Mouse (Mus musculus) hindbrain, embryonic 11.5 days (tissue): ENCODE data around the gene March7. TPM values are rescaled to one million over a fixed set of nuclear protein-coding genes. Genes with fewer than 3 reads are reported as not detected.

ENCODE experiments used
- ATAC-seq: fragments of 200-750 bp; cut with Nextera tagmentation; 2 replicates; pipeline ENCODE4 v1.8.0; 2017; ENCODE audit warnings: mild to moderate bottlenecking, moderate TSS enrichment, moderate library complexity; ENCODE audit not compliant: low FRiP score
- DNase-seq: peaks from one replicate; pipeline ENCODE4 v3.0.0-alpha.2; 2015; ENCODE audit warnings: low spot score
- H3K27ac ChIP-seq: fragments of 300-500 bp; sonication (generic); 2 replicates; pipeline ENCODE4 v1.5.1; 2014; ENCODE audit warnings: mild to moderate bottlenecking, low read depth, low read length
- H3K27me3 ChIP-seq: fragments of 300-500 bp; sonication (generic); 2 replicates; pipeline ENCODE4 v1.6.1; 2014; ENCODE audit warnings: mild to moderate bottlenecking, low read length, moderate library complexity, mixed read lengths; ENCODE audit not compliant: control insufficient read depth, insufficient read depth
- H3K36me3 ChIP-seq: fragments of 300-500 bp; sonication (generic); 2 replicates; pipeline ENCODE4 v1.6.1; 2014; ENCODE audit warnings: mild to moderate bottlenecking, low read length, moderate library complexity, mixed read lengths; ENCODE audit not compliant: control insufficient read depth, insufficient read depth
- H3K4me1 ChIP-seq: fragments of 300-500 bp; sonication (generic); replicated peaks from 2 replicates; pipeline ENCODE4 v1.6.1; 2014; ENCODE audit warnings: low read length, mixed read lengths; ENCODE audit not compliant: control insufficient read depth, insufficient read depth
- H3K4me2 ChIP-seq: fragments of 300-500 bp; sonication (generic); replicated peaks from 2 replicates; pipeline ENCODE4 v1.6.1; 2014; ENCODE audit warnings: mild to moderate bottlenecking, low read depth, low read length
- H3K4me3 ChIP-seq: fragments of 300-500 bp; sonication (generic); 2 replicates; pipeline ENCODE4 v1.5.1; 2014; ENCODE audit warnings: low read depth, low read length
- H3K9ac ChIP-seq: fragments of 300-500 bp; sonication (generic); 2 replicates; pipeline ENCODE4 v1.6.1; 2014; ENCODE audit warnings: low read depth, low read length
- H3K9me3 ChIP-seq: fragments of 300-500 bp; sonication (generic); 2 replicates; pipeline ENCODE4 v1.6.1; 2016; ENCODE audit warnings: low read length; ENCODE audit not compliant: control insufficient read depth
- WGBS: fragments of 180-500 bp; shearing (Covaris S2); extraction: QIAGEN DNeasy Blood & Tissue Kit; methylation state at CpG from one replicate; pipeline ENCODE4 v1.1.7; 2014; 5-methylcytosine and 5-hydroxymethylcytosine counted together
- polyA plus RNA-seq: library from polyadenylated mRNA; unstranded; fragments of >200 nt; fragmentation: Nextera tagmentation; extraction: Ambion mirVana; gene quantifications from 2 replicates; pipeline ENCODE4 v1.2.1, GENCODE M21; 2014

March7 gene
- polyA plus RNA-seq, 1 experiment from 2014 or later, result 88.5 TPM

DNA sequence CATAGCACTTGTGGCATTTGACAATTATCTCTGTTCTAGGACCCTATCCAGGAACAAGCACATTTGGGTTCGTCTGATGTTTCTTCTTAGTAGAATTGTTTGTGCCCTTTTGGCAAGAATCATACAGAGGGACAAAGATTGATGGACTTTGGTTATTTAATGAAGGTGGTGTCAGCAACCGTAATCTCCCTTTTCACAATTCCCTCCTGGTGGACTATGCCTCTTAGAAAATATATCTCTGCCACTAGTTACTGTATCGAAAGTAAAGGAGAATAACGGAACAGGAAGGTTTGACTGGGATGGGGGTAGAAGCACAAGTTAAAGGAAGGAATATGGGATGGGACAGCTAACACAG lies 74.8 kb downstream of the March7 start, which contains the start of gene Cd302:
Gene Cd302, minus strand, starts transcription at position 22 of the 355 bp plus-strand sequence.
- no peak within 1 kb of the TSS for H3K27ac ChIP-seq
- peak within 1 kb of the TSS; percentile 49 for H3K9ac ChIP-seq
- H3K4me3 ChIP-seq, result peak within 1 kb of the TSS; percentile 36
- H3K4me2 ChIP-seq, result peak within 1 kb of the TSS; percentile 84
- no peaks in the 10 kb centered on the region for H3K4me1 ChIP-seq
- H3K9me3 ChIP-seq, result no peaks in the 10 kb centered on the region
- ATAC-seq (no peak), DNase-seq (no peak)
- 61% methylated on average over 4 of the region's 4 CpGs for WGBS
- H3K36me3 ChIP-seq, result no peaks in the 10 kb centered on the region
- no peaks in the 10 kb centered on the region for H3K27me3 ChIP-seq

DNA sequence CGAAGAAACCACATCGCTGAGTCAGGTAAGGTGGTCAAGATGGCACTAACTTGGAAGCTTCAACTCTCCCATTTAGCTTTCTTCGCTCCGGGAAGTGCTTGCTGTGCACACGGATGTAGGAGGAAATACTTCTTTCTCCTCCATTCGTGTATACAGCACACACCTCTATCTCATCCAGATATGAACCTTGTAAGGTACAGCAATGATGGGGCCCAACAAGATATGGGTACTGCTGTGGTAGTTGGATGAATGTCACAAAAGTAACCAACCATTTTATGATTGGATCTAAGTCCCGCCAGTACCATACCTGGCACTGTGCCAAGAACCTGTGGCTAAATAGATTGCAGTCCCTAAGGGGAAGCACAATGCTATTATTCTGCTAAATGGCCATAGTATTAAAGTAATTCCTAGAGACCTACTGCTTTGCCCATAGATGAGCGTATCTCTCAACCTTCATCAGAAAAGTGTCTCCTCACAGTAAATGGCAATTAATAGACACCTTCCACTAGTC lies 75.5 kb downstream of the March7 start:
- Histone ChIP-seq H3K4me3 (no peak overlapping the region), H3K9ac (no peak overlapping the region), H3K9me3 (no peaks in the 10 kb centered on the region), H3K27ac (no peak overlapping the region), H3K27me3 (no peaks in the 10 kb centered on the region), H3K4me2 (no peak overlapping the region), H3K4me1 (no peaks in the 10 kb centered on the region), H3K36me3 (no peaks in the 10 kb centered on the region)
- WGBS, result 92% methylated on average over 8 of the region's 8 CpGs
- DNase-seq (no peak), ATAC-seq (no peak)

DNA sequence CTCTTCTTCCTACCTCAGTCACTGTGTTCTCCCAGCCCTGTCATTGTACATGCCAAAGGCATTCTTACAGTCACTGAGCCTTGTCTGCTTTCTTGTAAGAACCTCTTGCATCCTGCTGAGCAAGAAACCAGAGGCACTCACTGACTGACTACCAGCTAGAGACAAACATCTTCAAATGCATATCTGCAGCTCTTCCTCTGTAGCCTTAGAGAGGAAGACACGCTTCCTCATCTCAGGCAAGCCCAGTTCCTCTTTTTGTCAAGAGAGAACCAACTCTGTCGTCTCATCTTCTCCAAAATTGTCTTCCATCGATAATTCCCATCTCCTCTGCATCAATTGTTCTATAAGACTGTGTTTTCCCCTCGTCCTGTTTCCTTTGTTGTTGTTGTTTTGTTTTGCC lies 78.9 kb downstream of the March7 start:
- H3K27ac ChIP-seq, result no peak overlapping the region
- H3K9me3 ChIP-seq, result no peaks in the 10 kb centered on the region
- 83% methylated on average over 4 of the region's 4 CpGs for WGBS
- no peak overlapping the region for H3K4me2 ChIP-seq
- no peaks in the 10 kb centered on the region for H3K27me3 ChIP-seq
- H3K36me3 ChIP-seq, result no peaks in the 10 kb centered on the region
- H3K4me1 ChIP-seq, result no peaks in the 10 kb centered on the region
- ATAC-seq (no peak), DNase-seq (no peak)
- no peak overlapping the region for H3K4me3 ChIP-seq
- H3K9ac ChIP-seq, result no peak overlapping the region

DNA sequence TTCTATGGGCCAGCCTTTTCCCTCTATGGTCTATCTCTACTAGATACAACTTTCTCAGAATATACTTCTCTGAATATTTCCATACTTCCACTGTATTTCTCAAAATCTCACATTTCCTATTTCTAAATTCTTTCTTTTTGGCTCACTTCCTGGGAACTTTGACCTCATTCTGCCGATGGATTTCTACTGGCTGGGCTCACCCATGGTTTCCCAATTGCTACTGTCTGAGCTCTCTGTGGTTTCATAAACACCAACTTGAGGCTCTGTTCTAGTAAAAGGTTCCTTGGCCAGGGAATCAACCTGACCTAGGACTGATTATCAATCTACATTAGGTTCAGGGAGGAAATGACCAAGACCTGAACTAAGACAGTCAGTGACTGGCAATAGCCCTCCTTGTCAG lies 79.8 kb downstream of the March7 start:
- Histone ChIP-seq H3K4me2 (no peak overlapping the region), H3K27me3 (no peaks in the 10 kb centered on the region), H3K36me3 (no peaks in the 10 kb centered on the region), H3K4me1 (no peaks in the 10 kb centered on the region), H3K9me3 (no peaks in the 10 kb centered on the region), H3K27ac (no peak overlapping the region), H3K4me3 (no peak overlapping the region), H3K9ac (no peak overlapping the region)
- WGBS, result 88% methylated on average over 1 of the region's 1 CpGs
- ATAC-seq (no peak), DNase-seq (no peak)

DNA sequence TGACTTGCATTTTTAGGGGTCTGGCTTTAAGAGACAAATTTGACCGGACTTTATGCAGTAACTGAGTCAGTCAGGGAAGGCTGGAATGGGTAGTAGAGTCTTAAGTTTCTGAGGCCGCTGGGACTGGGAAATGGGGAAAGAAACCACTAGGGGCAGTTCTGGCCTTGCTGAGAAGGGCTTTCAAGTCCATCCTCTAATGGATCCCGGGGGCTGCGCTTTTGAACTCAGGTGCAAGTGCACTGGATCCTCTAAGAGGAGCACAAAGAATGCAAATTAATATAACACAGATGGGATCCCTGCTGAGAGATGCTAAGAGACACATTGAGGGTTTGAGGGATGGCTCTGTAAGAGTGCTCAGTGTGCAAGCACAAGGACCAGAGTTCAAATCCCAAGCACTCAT lies 81.7 kb downstream of the March7 start:
- H3K4me1 ChIP-seq, result no peaks in the 10 kb centered on the region
- WGBS, result 83% methylated on average over 4 of the region's 4 CpGs
- H3K27ac ChIP-seq, result no peak overlapping the region
- H3K27me3 ChIP-seq, result no peaks in the 10 kb centered on the region
- ATAC-seq, result no peak
- no peaks in the 10 kb centered on the region for H3K36me3 ChIP-seq
- H3K4me2 ChIP-seq, result no peak overlapping the region
- H3K9me3 ChIP-seq, result no peaks in the 10 kb centered on the region
- DNase-seq, result no peak
- H3K9ac ChIP-seq, result no peak overlapping the region
- no peak overlapping the region for H3K4me3 ChIP-seq

DNA sequence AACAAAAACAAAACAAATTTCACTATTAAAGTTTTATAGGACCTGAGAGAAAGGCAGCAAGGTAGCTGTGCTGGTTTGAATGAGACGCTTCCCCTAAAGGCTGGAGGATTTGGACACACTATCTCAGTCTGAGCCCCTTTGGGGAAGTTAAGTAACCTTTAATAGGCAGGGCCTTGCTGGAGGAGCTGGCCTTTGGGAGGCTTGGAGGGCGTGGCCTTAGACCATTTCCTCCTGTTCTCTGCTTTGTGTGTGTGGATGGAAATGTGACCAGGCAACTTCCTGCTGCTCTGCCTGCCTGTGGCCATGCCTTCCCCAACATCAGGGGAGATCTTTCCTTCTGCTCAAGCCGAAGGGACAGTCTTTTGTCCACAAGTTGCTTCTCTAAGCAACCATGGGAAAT lies 88.6 kb downstream of the March7 start:
- Histone ChIP-seq H3K9ac (no peak overlapping the region), H3K4me3 (no peak overlapping the region), H3K27me3 (no peaks in the 10 kb centered on the region), H3K4me2 (no peak overlapping the region), H3K4me1 (no peaks in the 10 kb centered on the region), H3K27ac (no peak overlapping the region), H3K9me3 (no peaks in the 10 kb centered on the region), H3K36me3 (no peaks in the 10 kb centered on the region)
- DNase-seq (no peak), ATAC-seq (no peak)
- 82% methylated on average over 3 of the region's 3 CpGs for WGBS

DNA sequence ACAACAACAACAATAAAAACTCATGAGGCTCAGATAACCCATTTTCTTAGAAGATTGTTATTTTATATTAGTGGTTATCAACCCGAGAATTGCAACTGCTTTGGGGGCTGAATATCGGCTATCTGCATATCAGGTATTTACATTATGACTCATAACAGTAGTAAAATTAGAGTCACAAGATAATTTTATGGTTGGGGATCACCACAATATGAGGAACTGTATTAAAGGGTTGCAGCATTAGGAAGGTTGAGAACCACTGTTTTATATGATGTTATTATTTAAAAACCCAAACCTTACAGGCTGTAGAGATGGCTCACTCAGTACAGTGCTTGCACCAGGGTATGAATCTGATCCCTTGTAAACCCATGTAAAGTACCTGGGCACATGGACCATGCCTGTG lies 89.6 kb downstream of the March7 start:
- H3K27me3 ChIP-seq, result no peaks in the 10 kb centered on the region
- H3K9me3 ChIP-seq, result no peaks in the 10 kb centered on the region
- no peaks in the 10 kb centered on the region for H3K36me3 ChIP-seq
- H3K9ac ChIP-seq, result no peak overlapping the region
- H3K27ac ChIP-seq, result no peak overlapping the region
- no peak for ATAC-seq
- no peak overlapping the region for H3K4me3 ChIP-seq
- WGBS, result 91% methylated on average over 2 of the region's 2 CpGs
- DNase-seq, result no peak
- H3K4me2 ChIP-seq, result no peak overlapping the region
- no peaks in the 10 kb centered on the region for H3K4me1 ChIP-seq

Other genes with a start within 250 kb of the March7 start
- 78.6 and 108 TPM in 2 replicates for gene Baz2b, start within 50 bp of the March7 start, polyA plus RNA-seq
- 20.0 and 21.2 TPM in 2 replicates for gene Cd302, start 74.6 kb downstream of the March7 start, polyA plus RNA-seq
- 2.3 and 2.9 TPM in 2 replicates for gene Ly75, start 173.4 kb downstream of the March7 start, polyA plus RNA-seq